Mouse (Mus musculus) liver, embryonic 14.5 days (tissue): Measurements from ENCODE around the gene Mrpl43.

Source experiments
- CTCF ChIP-seq: IDR thresholded peaks from 2 replicates; pipeline ENCODE4 v1.5.1; 2016; ENCODE audit warnings: antibody characterized with exemption, low read depth, control low read depth
- EP300 ChIP-seq: IDR thresholded peaks from 2 replicates; pipeline ENCODE4 v1.6.1; 2016; ENCODE audit warnings: antibody characterized with exemption, low read depth

GRCm38 (mm10) chr19:44988321-44988720 is 17.9 kb downstream of the Mrpl43 start:
- no peak for TF ChIP-seq EP300
- no peak for TF ChIP-seq CTCF
